Mouse (Mus musculus): ENCODE data around the gene Slc17a5. TPM values are rescaled to one million over a fixed set of nuclear protein-coding genes. Genes with fewer than 3 reads are reported as not detected.

Slc17a5 gene
- polyA plus RNA-seq, 1 experiment from 2014 or later: 15.9 TPM

Other genes with a start within 250 kb of the Slc17a5 start
- gene Gsta2, start 232.3 kb downstream of the Slc17a5 start, polyA plus RNA-seq (2015; fragmentation: Nextera tagmentation; extraction: Ambion mirVana): not detected in 2 replicates
- gene Dppa5a, start 219.9 kb downstream of the Slc17a5 start, polyA plus RNA-seq (2015; fragmentation: Nextera tagmentation; extraction: Ambion mirVana): 7.4 and 8.3 TPM in 2 replicates
- gene Ooep, start 209.3 kb downstream of the Slc17a5 start, polyA plus RNA-seq (2015; fragmentation: Nextera tagmentation; extraction: Ambion mirVana): 6.9 and 9.1 TPM in 2 replicates
- 0.36 and 0.57 TPM in 2 replicates for gene Ddx43, start 192.3 kb downstream of the Slc17a5 start, polyA plus RNA-seq (2015; fragmentation: Nextera tagmentation; extraction: Ambion mirVana)
- gene Cgas, start 144.8 kb downstream of the Slc17a5 start, polyA plus RNA-seq (2015; fragmentation: Nextera tagmentation; extraction: Ambion mirVana): 0.53 and 0.74 TPM in 2 replicates
- 27.9 and 29.3 TPM in 2 replicates for gene Mto1, start 139.8 kb downstream of the Slc17a5 start, polyA plus RNA-seq (2015; fragmentation: Nextera tagmentation; extraction: Ambion mirVana)
- 1.7 and 2.1 TPM in 2 replicates for gene Gm17324, start 139.3 kb downstream of the Slc17a5 start, polyA plus RNA-seq (2015; fragmentation: Nextera tagmentation; extraction: Ambion mirVana)
- 2,998 and 3,109 TPM in 2 replicates for gene Eef1a1, start 98.9 kb downstream of the Slc17a5 start, polyA plus RNA-seq (2015; fragmentation: Nextera tagmentation; extraction: Ambion mirVana)
- 0.97 and 1.0 TPM in 2 replicates for gene Cd109, start 27.5 kb upstream of the Slc17a5 start, polyA plus RNA-seq (2015; fragmentation: Nextera tagmentation; extraction: Ambion mirVana)